Mouse (Mus musculus) inflammation-experienced regulatory T-cells, adult 16 weeks (primary cell): ENCODE results near the gene Cnot4. TPM values are rescaled to one million over a fixed set of nuclear protein-coding genes. Genes with fewer than 3 reads are reported as not detected.

Source experiments
- polyA plus RNA-seq: library from polyadenylated mRNA; unstranded; fragments of 100-300 nt; shearing (Covaris generic); gene quantifications from one replicate; pipeline ENCODE4 v1.2.1, GENCODE M21; 2017

Gene Cnot4
- 74.4 TPM for polyA plus RNA-seq

DNA sequence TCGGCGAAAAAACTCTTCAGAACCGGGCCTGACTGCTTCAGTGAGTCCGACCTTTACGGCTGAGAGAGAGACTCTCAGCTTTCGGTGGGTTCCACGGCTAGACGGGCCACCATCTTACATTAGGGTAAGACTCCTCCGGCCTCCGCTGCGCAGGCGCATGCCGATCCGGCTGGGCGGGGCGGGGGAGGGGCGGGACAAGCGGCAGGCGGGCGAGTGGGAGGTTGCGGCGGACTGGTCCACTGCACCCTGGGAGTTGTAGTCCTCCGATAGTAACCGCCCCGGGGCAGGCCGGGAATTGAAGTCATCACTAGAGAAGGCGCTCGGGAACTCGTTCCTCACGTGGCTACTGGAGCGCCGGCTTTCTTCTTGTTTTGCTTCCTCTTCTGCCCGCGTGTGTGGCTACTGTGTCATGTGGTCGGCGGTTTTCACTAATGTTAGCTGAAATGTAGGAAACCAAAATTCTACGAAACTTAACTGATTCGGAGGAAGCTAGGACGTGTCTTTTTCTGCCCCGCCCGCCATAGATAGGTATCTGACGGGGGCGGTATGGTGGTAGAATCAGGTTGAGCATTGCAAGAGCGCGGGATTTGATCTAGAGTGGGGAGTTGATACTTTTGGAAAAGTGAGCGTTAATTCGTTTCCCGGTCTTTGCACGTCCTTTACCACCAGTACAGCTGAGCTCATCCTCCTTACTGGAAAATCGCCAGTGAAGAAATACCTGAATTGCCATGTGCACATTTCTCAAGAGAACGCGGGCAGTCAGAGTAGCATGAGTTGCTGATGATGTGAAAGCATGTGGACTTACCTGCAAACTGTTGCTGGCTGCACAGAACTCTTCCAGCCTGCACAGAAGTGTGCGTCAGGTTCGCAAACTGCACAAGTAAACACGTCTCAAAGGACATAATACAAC is at the start of gene Cnot4:
TSS of gene Cnot4 (minus strand) at position 146 of the 910 bp plus-strand sequence.

DNA sequence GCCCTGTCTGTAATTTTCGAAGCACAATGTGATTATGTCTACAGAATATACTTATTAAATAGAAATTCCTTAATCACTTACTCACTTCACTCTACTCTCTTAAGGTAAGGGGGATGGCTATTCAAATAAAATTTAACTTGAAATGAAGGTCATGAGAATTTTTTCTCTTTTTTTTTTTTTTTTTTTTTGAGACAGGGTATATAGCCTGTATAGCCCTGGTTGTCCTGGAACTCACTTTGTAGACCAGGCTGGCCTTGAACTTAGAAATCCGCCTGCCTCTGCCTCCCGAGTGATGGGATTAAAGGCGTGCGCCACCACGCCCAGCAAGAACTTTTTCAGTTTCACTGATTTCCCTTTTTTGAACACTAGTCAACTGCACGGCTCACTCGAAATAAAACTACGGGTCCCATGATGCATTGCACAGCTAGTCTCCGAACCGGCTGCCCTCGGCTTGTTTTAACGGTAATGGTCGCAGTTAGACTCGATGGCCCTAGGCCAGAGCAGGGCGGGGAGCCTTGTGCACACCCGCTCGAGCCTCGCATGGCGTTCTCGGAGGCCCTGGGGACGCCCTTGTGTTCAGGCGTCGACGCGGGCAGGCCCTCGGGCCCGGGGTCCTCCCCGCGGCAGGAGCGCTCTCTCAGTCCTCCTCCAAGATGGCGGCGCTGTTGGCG is 43.6 kb upstream of the Cnot4 start, which contains the start of gene Nup205:
TSS of gene Nup205 (plus strand) at position 443 of the 671 bp plus-strand sequence.

DNA sequence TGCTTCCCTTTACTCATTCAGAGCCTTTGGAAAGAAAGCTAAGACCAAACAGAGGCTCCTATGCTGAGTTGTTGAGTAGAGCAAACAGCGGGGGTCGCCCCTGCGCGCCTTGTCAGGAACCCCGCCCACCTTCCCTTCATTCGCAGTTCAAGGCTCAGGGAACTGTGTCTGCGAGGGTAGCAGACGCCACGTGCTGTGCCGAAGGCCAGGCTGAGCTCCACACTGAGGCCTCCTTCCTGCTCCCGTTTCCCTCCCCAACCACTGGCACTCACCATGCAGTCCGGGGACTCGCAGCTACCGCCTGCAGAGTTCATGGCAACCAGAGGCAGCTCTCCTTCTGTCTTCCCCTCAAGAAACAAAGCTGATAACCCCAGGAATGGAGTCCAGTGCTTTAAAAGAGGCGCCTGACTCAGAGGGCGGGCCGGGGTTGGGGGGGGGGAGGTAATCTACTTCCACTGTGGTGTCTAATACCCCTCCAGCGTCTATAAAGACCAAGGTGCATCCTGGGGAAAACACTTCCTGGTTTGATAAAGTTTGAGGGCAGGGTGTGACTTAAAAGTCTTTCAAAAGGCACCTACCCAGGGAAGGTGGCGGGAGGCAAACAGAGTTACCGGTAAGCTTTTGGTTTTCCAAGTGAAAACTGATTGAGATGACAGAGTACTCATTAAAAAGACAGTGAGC is 145.3 kb downstream of the Cnot4 start, which contains the start of gene Slc23a4:
TSS of gene Slc23a4 (minus strand) at position 324 of the 681 bp plus-strand sequence.

Other genes with a start within 250 kb of the Cnot4 start
- gene Wdr91, start 222.8 kb downstream of the Cnot4 start, polyA plus RNA-seq: 31.7 TPM
- gene Stra8, start 213.6 kb downstream of the Cnot4 start, polyA plus RNA-seq: not detected
- 0.94 TPM for gene Slc23a4, start 145.3 kb downstream of the Cnot4 start, polyA plus RNA-seq
- 46.6 TPM for gene Nup205, start 43.7 kb upstream of the Cnot4 start, polyA plus RNA-seq
- not detected for gene Slc13a4, start 174.4 kb upstream of the Cnot4 start, polyA plus RNA-seq
- not detected for gene Fam180a, start 192.4 kb upstream of the Cnot4 start, polyA plus RNA-seq